Mouse (Mus musculus): ENCODE measurements around the gene Qser1.

DNA sequence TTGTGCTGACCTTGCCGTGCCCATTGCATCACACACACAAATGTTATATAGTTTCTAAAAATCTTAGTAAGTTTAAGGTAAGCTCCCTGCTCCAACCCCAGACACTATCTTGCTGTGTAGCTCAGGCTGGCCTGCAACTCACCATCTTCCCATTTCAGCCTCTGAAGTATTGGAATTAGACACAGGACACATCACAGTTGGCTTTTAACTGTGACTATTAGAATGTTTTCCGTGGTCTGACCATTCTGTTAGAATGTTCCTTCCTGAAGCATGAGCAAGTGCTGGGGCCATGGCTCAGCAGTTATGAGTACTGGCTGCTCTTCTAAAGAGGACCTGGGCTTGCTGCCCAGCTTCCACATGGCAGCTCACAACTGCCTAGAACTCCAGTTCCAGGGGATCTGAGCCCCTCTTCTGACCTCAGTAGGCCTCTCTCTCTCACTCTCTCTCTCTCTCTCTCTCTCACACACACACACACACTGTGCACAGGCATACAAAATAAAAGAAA lies 99.3 kb downstream of the Qser1 start:
- TF ChIP-seq POLR2A (IDR thresholded peaks at IDR 0.05; ENCODE audit: insufficient read depth, low read depth, low read length) (no peak), CTCF (IDR thresholded peaks at IDR 0.05) (no peak), EP300 (IDR thresholded peaks at IDR 0.05; ENCODE audit: insufficient read depth, low read depth, low read length) (no peak)

All from heart, adult 2 months (tissue).